Mouse (Mus musculus): ENCODE data around the gene Adgrg7. TPM values are rescaled to one million over a fixed set of nuclear protein-coding genes. Genes with fewer than 3 reads are reported as not detected.

Gene Adgrg7
- total RNA-seq, 1 experiment from 2014 or later, result not detected

- ATAC-seq (ENCODE audit: extremely low read depth, insufficient number of reproducible peaks, low FRiP score, poor library complexity, severe bottlenecking), result peak; percentile 87
Measured at GRCm38 (mm10) chr16:56717224-56718200, 78.1 kb downstream of the Adgrg7 start, which contains the start of gene Tfg. TSS of gene Tfg (minus strand) at chr16:56717450.

- no peak for ATAC-seq (ENCODE audit: extremely low read depth, insufficient number of reproducible peaks, low FRiP score, poor library complexity, severe bottlenecking)
Measured at GRCm38 (mm10) chr16:56716557-56717179, 79.0 kb downstream of the Adgrg7 start.

- no peak for ATAC-seq (ENCODE audit: extremely low read depth, insufficient number of reproducible peaks, low FRiP score, poor library complexity, severe bottlenecking)
Measured at GRCm38 (mm10) chr16:56715608-56716007, 80.0 kb downstream of the Adgrg7 start.

- ATAC-seq (ENCODE audit: extremely low read depth, insufficient number of reproducible peaks, low FRiP score, poor library complexity, severe bottlenecking), result no peak
Measured at GRCm38 (mm10) chr16:56710071-56710470, 85.6 kb downstream of the Adgrg7 start.

GRCm38 (mm10) chr16:56705731-56706130, 89.9 kb downstream of the Adgrg7 start:
- no peak for ATAC-seq (ENCODE audit: extremely low read depth, insufficient number of reproducible peaks, low FRiP score, poor library complexity, severe bottlenecking)

GRCm38 (mm10) chr16:56700898-56701297, 94.8 kb downstream of the Adgrg7 start:
- ATAC-seq (ENCODE audit: extremely low read depth, insufficient number of reproducible peaks, low FRiP score, poor library complexity, severe bottlenecking), result no peak

GRCm38 (mm10) chr16:56696448-56696847, 99.2 kb downstream of the Adgrg7 start:
- ATAC-seq (ENCODE audit: extremely low read depth, insufficient number of reproducible peaks, low FRiP score, poor library complexity, severe bottlenecking), result no peak

GRCm38 (mm10) chr16:56690715-56691114, 104.9 kb downstream of the Adgrg7 start:
- ATAC-seq (ENCODE audit: extremely low read depth, insufficient number of reproducible peaks, low FRiP score, poor library complexity, severe bottlenecking), result no peak

GRCm38 (mm10) chr16:56686747-56687146, 108.9 kb downstream of the Adgrg7 start:
- ATAC-seq (ENCODE audit: extremely low read depth, insufficient number of reproducible peaks, low FRiP score, poor library complexity, severe bottlenecking), result no peak

- ATAC-seq (ENCODE audit: extremely low read depth, insufficient number of reproducible peaks, low FRiP score, poor library complexity, severe bottlenecking), result no peak
Measured at GRCm38 (mm10) chr16:56681010-56681645, 114.5 kb downstream of the Adgrg7 start.

- ATAC-seq (ENCODE audit: extremely low read depth, insufficient number of reproducible peaks, low FRiP score, poor library complexity, severe bottlenecking), result no peak
Measured at GRCm38 (mm10) chr16:56677146-56677545, 118.5 kb downstream of the Adgrg7 start.

Other genes starting within 250 kb of the Adgrg7 start
- 30.0 and 34.6 TPM in 2 replicates for gene Tfg, start 78.4 kb downstream of the Adgrg7 start, total RNA-seq (2017)
- not detected in 2 replicates for gene Tmem45a, start 90.3 kb upstream of the Adgrg7 start, total RNA-seq (2017)
- not detected in 2 replicates for gene Lnp1, start 132.2 kb upstream of the Adgrg7 start, total RNA-seq (2017)

Data from neutrophil, adult 5-6 weeks (primary cell).